Mouse (Mus musculus): ENCODE results near the gene Lmntd2.

GRCm38 (mm10) chr7:141263640-141264039 lies 49.8 kb upstream of the Lmntd2 start:
- TF ChIP-seq CTCF (IDR thresholded peaks at IDR 0.05; ENCODE audit: extremely low read depth, insufficient read length, insufficient replicate concordance, low read depth, low read length), result no peak
- no peak for TF ChIP-seq POLR2A (IDR thresholded peaks at IDR 0.05; ENCODE audit: low read depth, low read length)

Measured in small intestine, adult 2 months (tissue).